Mouse (Mus musculus): ENCODE results near the gene 1810046K07Rik. TPM values are rescaled to one million over a fixed set of nuclear protein-coding genes. Genes with fewer than 3 reads are reported as not detected.

The 1810046K07Rik gene
- total RNA-seq, 2 experiments from 2014 or later, result not detected

DNA sequence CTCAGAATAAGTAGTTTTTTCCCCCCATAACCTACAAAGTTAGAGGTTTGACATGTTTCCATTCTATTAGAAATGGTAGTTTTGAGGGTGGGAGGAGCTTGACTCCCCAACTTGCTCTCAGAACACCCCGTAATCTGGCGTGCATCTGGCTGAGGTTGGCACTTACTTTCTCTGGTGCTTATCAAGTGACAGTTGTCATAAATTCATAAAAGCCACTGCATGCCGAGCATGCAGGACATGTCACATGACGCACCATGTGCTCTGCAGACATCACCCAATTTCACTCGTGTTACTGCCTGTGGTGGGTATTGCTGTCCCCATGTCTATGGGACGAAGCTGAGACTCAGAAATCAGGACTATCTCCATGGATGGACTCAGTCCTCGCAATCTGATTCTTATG lies 18.2 kb downstream of the 1810046K07Rik start:
- intact Hi-C loops (cut with DNase I), result no loop called here
- no peak for DNase-seq (ENCODE audit: low spot score in 2 of 2)

GRCm38 (mm10) chr9:51306351-51306750 lies 22.4 kb downstream of the 1810046K07Rik start:
- DNase-seq (ENCODE audit: low spot score in 2 of 2), result no peak
- intact Hi-C loops (cut with DNase I), result no loop called here

DNA sequence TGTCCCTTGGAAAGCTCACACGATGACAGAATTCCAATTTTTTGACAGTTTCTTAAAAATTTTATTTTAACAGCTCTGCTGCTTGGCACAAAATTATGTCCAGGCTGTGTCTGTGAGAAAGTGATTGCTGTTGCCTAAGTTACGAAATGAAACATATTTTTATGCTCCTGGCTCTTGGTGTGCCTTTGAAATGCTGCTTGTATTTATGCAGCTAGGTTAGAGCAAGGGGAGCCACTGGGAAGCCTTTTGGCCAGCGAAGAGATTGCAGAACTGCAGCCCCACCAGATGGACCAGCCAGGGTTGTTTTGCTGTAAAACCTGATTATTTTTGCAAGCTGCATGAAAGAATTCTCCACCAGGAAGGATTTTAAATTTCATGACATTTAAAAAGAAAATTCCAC lies 23.6 kb downstream of the 1810046K07Rik start:
- intact Hi-C loops (cut with DNase I), result no loop called here
- DNase-seq (ENCODE audit: low spot score in 2 of 2), result peak; percentile 19 to 41

- no peak for DNase-seq (ENCODE audit: low spot score in 2 of 2)
- intact Hi-C loops (cut with DNase I), result no loop called here
Measured at GRCm38 (mm10) chr9:51303980-51304379, 24.7 kb downstream of the 1810046K07Rik start.

DNA sequence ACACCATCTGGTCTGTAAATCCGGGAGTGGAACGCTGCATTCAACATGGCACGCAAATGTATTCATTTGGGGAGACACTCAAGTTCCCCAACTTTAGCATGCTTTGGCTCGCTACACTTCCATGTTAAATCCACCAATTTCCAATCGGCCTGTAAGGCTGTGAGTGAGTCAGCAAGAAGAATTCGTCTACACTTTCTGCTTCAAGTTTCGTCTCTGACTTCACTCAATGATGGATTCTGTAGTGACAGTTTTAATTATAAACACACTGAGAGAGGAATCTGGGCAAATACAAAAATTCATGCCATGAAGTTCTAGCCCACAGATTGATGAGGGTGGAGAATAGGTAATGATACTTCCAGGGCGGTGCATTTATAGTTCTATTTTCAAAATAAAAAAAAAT lies 35.2 kb downstream of the 1810046K07Rik start:
- intact Hi-C loops (cut with DNase I), result no loop called here
- DNase-seq (ENCODE audit: low spot score in 2 of 2), result no peak

GRCm38 (mm10) chr9:51292674-51293073 lies 36.0 kb downstream of the 1810046K07Rik start:
- intact Hi-C loops (cut with DNase I), result loop anchor here (1.0 kb wide), 1 partner anchor 131 kb away; no protein-coding TSS in a partner anchor
- DNase-seq (ENCODE audit: low spot score in 2 of 2), result peak; percentile 56 to 76

- DNase-seq (ENCODE audit: low spot score in 2 of 2), result no peak
- intact Hi-C loops (cut with DNase I), result no loop called here
Measured at GRCm38 (mm10) chr9:51290980-51291379, 37.7 kb downstream of the 1810046K07Rik start.

GRCm38 (mm10) chr9:51286079-51286478 lies 42.6 kb downstream of the 1810046K07Rik start:
- no peak for DNase-seq (ENCODE audit: low spot score in 2 of 2)
- intact Hi-C loops (cut with DNase I), result no loop called here

GRCm38 (mm10) chr9:51278500-51279381 lies 50.0 kb downstream of the 1810046K07Rik start, which contains the start of gene Colca2:
Gene Colca2 (minus strand): TSS chr9:51278569.
- peak; percentile 63 to 65 for DNase-seq (ENCODE audit: low spot score in 2 of 2)
- intact Hi-C loops (cut with DNase I), result no loop called here

DNA sequence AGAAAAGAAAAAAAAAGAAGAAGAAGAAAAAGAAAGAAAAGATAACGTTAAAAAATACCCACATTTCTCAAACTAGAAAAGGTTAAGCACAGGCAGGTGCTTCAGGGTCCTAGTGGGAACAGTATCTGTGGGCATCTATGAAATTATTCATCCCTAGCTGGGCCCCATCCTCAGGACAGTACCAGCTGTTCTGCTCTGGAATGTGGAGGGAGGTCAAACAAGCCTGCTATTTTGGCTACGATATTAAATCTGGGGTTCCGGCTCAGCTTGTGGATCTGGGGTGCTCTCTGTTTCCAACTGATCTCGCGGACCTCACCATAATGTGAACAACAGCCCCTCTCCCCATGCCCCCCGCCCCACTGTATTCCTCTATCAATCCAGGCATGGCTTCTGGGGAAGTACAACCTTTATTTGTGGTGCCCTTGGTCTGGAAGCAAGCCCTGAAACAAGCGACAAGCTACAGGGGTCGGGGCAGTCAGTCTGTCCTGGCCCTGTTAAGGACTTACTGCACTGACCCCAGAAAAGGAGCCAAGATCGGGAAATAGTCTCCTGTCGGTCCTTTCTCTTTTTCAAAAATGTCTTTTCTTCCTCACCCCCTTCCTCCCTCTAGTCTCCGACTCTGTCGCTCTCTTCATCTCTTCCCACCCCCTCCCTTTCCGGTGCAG lies 50.8 kb downstream of the 1810046K07Rik start:
- intact Hi-C loops (cut with DNase I), result no loop called here
- DNase-seq (ENCODE audit: low spot score in 2 of 2), result no peak

GRCm38 (mm10) chr9:51274678-51275077 lies 54.0 kb downstream of the 1810046K07Rik start:
- intact Hi-C loops (cut with DNase I), result no loop called here
- no peak for DNase-seq (ENCODE audit: low spot score in 2 of 2)

GRCm38 (mm10) chr9:51273581-51274154 lies 55.0 kb downstream of the 1810046K07Rik start:
- DNase-seq (ENCODE audit: low spot score in 2 of 2), result no peak
- intact Hi-C loops (cut with DNase I), result no loop called here

DNA sequence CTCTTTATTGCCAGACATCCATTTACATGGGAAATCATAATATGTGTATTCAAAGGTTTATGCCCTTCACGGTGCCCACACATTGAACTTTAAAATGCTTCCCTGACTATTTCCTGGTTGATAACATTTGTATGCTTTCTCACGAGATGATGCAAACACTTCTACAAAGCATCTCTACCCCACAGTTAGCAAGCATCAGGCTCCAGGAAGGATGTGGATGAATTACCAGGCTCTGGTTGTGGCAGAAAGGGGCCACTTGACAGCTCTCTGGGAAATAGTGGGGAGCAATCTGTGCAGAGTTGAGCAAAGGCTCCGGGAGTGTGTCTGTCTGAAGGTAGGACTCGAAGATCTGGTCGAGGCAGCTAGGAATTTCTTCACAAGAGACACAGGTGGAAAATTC lies 56.6 kb downstream of the 1810046K07Rik start:
- DNase-seq (ENCODE audit: low spot score in 2 of 2), result no peak
- intact Hi-C loops (cut with DNase I), result no loop called here

- no peak for DNase-seq (ENCODE audit: low spot score in 2 of 2)
- intact Hi-C loops (cut with DNase I), result no loop called here
Measured at GRCm38 (mm10) chr9:51271073-51271472, 57.6 kb downstream of the 1810046K07Rik start.

DNA sequence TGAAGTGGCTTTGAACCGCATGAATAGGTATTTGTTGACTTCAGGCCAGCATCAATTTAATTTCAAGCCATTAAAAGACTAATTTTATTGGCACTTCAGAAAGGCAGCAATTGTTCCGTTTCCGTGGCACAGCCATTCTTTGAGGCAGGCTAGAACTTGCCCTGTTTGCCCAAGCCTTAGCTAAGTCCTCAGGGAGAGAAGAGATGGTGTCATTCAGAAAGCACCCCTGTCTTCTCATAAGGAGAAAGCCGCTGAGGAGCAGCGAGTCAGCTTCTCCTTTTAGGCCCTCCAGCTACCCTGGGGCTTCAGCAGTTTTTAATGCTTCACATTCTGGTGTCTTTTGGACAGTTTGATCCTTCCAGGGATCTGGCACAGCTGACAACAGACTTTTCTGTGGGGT lies 59.9 kb downstream of the 1810046K07Rik start:
- DNase-seq (ENCODE audit: low spot score in 2 of 2), result no peak
- intact Hi-C loops (cut with DNase I), result no loop called here

- intact Hi-C loops (cut with DNase I), result no loop called here
- DNase-seq (ENCODE audit: low spot score in 2 of 2), result no peak
Measured at GRCm38 (mm10) chr9:51258426-51258825, 70.3 kb downstream of the 1810046K07Rik start.

DNA sequence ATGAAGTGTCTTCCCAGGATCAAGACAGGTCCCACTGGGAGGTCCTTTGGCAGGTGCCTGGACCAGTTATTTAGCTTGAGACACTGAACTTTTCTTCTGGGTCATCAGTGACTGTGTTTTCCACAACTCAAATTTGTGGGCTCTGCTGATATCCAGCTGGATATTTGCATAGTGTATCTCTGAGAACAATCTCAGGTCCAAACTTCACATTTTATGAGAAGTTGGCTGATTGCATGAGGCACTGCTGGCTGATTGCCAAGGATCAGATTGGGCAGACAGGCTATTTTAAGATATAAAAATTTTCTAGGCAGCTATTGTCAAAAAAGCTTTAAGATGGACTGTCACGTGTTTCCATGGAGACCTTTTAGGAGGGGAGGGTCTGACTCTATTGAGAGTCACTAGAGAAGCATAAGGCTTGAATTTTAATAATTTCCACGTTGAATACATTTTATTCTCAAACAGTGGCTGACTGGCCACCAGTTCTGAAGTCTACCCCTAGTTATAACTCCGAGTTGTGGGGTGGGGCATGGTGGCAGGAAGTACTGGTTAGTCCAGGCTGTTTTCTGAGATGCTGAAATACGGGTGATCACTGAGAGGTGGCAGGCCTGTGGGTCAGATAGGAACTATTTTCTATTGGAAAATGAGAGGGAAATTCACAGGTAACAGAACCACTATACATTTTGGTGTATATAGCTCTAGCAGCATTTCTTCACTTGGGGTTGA lies 71.8 kb downstream of the 1810046K07Rik start:
- DNase-seq (ENCODE audit: low spot score in 2 of 2), result no peak
- intact Hi-C loops (cut with DNase I), result no loop called here
